Mouse (Mus musculus) CH12.LX (cell line): ENCODE data around the gene Agap1. TPM values are rescaled to one million over a fixed set of nuclear protein-coding genes. Genes with fewer than 3 reads are reported as not detected.

Experiments used
- DNase-seq: peaks from one replicate; pipeline ENCODE4 v3.0.0-alpha.2; 2013; ENCODE audit errors: extremely low read depth
- H3K27ac ChIP-seq: 2 replicates; pipeline ENCODE4 v1.5.1; 2012; ENCODE audit warnings: low read depth, mild to moderate bottlenecking, control low read depth, moderate library complexity; ENCODE audit not compliant: insufficient read depth
- H3K27me3 ChIP-seq: replicated peaks from 2 replicates; pipeline ENCODE3; 2012; ENCODE audit warnings: inconsistent platforms
- H3K36me3 ChIP-seq, 2 experiments: replicated peaks in 1 of 2; 2 replicates each; pipeline versions ENCODE3 to v1.6.1; 2012; ENCODE audit warnings: inconsistent platforms in 1 of 2, low read length in 1 of 2, mild to moderate bottlenecking in 1 of 2, mixed read lengths in 1 of 2, moderate library complexity in 1 of 2; ENCODE audit not compliant: control insufficient read depth in 1 of 2, insufficient read depth in 1 of 2
- H3K4me1 ChIP-seq, 2 experiments: 2 replicates each; pipeline ENCODE4 v1.6.1; 2012; ENCODE audit warnings: inconsistent platforms in 1 of 2, moderate library complexity in 1 of 2; ENCODE audit not compliant: insufficient read depth in 2 of 2, control insufficient read depth in 1 of 2
- H3K4me2 ChIP-seq: 2 replicates; pipeline ENCODE4 v1.6.1; 2012; ENCODE audit warnings: low read depth, mild to moderate bottlenecking, control low read depth; ENCODE audit not compliant: poor library complexity, insufficient read depth, severe bottlenecking
- H3K4me3 ChIP-seq, 3 experiments: fragments of 150-350 bp in 1 of 3; sonication (generic) in 1 of 3; replicated peaks in 1 of 3; 2 replicates each; pipeline versions ENCODE3 to v1.5.1; 2011 to 2012; ENCODE audit warnings: low read depth in 2 of 3, low read length in 2 of 3, mild to moderate bottlenecking in 2 of 3, moderate library complexity in 2 of 3, control low read depth in 1 of 3, improper control_type of control experiment in 1 of 3, inconsistent platforms in 1 of 3, mixed read lengths in 1 of 3; ENCODE audit not compliant: poor library complexity in 1 of 3
- H3K79me2 ChIP-seq: replicated peaks from 2 replicates; pipeline ENCODE4 v1.6.1; 2012; ENCODE audit warnings: mild to moderate bottlenecking, moderate library complexity; ENCODE audit not compliant: control insufficient read depth, poor library complexity, insufficient read depth, severe bottlenecking; ENCODE audit errors: extremely low read depth
- H3K9ac ChIP-seq: 2 replicates; pipeline ENCODE4 v1.6.1; 2012; ENCODE audit warnings: low read depth, mild to moderate bottlenecking, control low read depth, moderate library complexity; ENCODE audit not compliant: insufficient read depth
- H3K9me3 ChIP-seq: replicated peaks from 2 replicates; pipeline ENCODE3; 2012; ENCODE audit warnings: low read length, inconsistent platforms, mixed read lengths
- CHD1 ChIP-seq: IDR thresholded peaks from 2 replicates; pipeline ENCODE4 v1.6.1; 2012; ENCODE audit warnings: low read depth, low read length, improper control_type of control experiment, inconsistent platforms
- CTCF ChIP-seq, 2 experiments: IDR thresholded peaks in 1 of 2; conservative IDR thresholded peaks in 1 of 2; 2 replicates each; pipeline ENCODE4 v1.5.1; 2011 to 2012; ENCODE audit warnings: low read depth in 2 of 2, low read length in 2 of 2, improper control_type of control experiment in 1 of 2, inconsistent platforms in 1 of 2, mild to moderate bottlenecking in 1 of 2, moderate library complexity in 1 of 2
- GABPA ChIP-seq: IDR thresholded peaks from 2 replicates; pipeline ENCODE4 v1.6.1; 2012; ENCODE audit warnings: low read depth, low read length, improper control_type of control experiment, inconsistent platforms; ENCODE audit not compliant: insufficient replicate concordance
- HCFC1 ChIP-seq: IDR thresholded peaks from 2 replicates; pipeline ENCODE4 v1.6.1; 2012; ENCODE audit warnings: low read depth, mild to moderate bottlenecking, inconsistent platforms, low read length, improper control_type of control experiment
- JUND ChIP-seq: conservative IDR thresholded peaks from 2 replicates; pipeline ENCODE4 v1.6.1; 2011; ENCODE audit warnings: low read depth, low read length, improper control_type of control experiment
- KAT2A ChIP-seq: IDR thresholded peaks from 2 replicates; pipeline ENCODE4 v1.6.1; 2012; ENCODE audit warnings: low read length, improper control_type of control experiment, inconsistent platforms; ENCODE audit not compliant: insufficient replicate concordance
- MYC ChIP-seq: IDR thresholded peaks from 2 replicates; pipeline ENCODE4 v1.6.1; 2011; ENCODE audit warnings: low read depth, mild to moderate bottlenecking, improper control_type of control experiment, low read length
- NELFE ChIP-seq: IDR thresholded peaks from 2 replicates; pipeline ENCODE4 v1.6.1; 2011; ENCODE audit warnings: low read depth, low read length, improper control_type of control experiment
- NRF1 ChIP-seq: IDR thresholded peaks from 2 replicates; pipeline ENCODE4 v1.6.1; 2014; ENCODE audit warnings: low read depth, mild to moderate bottlenecking, inconsistent platforms, low read length, improper control_type of control experiment, moderate library complexity
- POLR2AphosphoS2 ChIP-seq: IDR thresholded peaks from 2 replicates; pipeline ENCODE4 v1.6.1; 2011; ENCODE audit warnings: low read depth, low read length, improper control_type of control experiment
- RCOR1 ChIP-seq: conservative IDR thresholded peaks from 2 replicates; pipeline ENCODE4 v1.6.1; 2012; ENCODE audit warnings: low read depth, mild to moderate bottlenecking, inconsistent platforms, low read length, improper control_type of control experiment
- SIN3A ChIP-seq: IDR thresholded peaks from 2 replicates; pipeline ENCODE4 v1.6.1; 2012; ENCODE audit warnings: low read length, improper control_type of control experiment, inconsistent platforms
- TBP ChIP-seq: conservative IDR thresholded peaks from 2 replicates; pipeline ENCODE4 v1.6.1; 2011; ENCODE audit warnings: low read depth, low read length, improper control_type of control experiment
- USF1 ChIP-seq: IDR thresholded peaks from 2 replicates; pipeline ENCODE4 v1.6.1; 2014; ENCODE audit warnings: low read depth, mild to moderate bottlenecking, inconsistent platforms, low read length, improper control_type of control experiment
- ZC3H11A ChIP-seq: IDR thresholded peaks from 2 replicates; pipeline ENCODE4 v1.6.1; 2012; ENCODE audit warnings: low read depth, mild to moderate bottlenecking, inconsistent platforms, low read length, improper control_type of control experiment
- ZMIZ1 ChIP-seq: IDR thresholded peaks from 2 replicates; pipeline ENCODE4 v1.6.1; 2012; ENCODE audit warnings: low read depth, mild to moderate bottlenecking, inconsistent platforms, low read length, improper control_type of control experiment
- dilution Hi-C: fragments of 300-500 bp; cut with MboI; formaldehyde crosslinking; loops from 2 replicates; pipeline ENCODE4 v1.14.3; 2020; ENCODE audit warnings: low sequenced_read_pairs; ENCODE audit not compliant: extremely low pct_unique_long_range_greater_than_20kb, extremely low pct_ligation_motif_present
- in situ Hi-C: fragments of 300-500 bp; cut with MboI; formaldehyde crosslinking; loops from 3 replicates; pipeline ENCODE4 v1.14.3; 2019; ENCODE audit warnings: low sequenced_read_pairs, low pct_ligation_motif_present, low pct_unique_long_range_greater_than_20kb, mixed read lengths
- polyA plus RNA-seq: library from polyadenylated mRNA; unstranded; fragments of >175 nt; gene quantifications from 2 replicates; pipeline ENCODE4 v1.2.1, GENCODE M21; 2012; ENCODE audit warnings: low read depth; ENCODE audit not compliant: insufficient read length
- total RNA-seq, 2 experiments: library from RNA; depleted of rRNA; stranded (reverse); fragments of 300-350 nt in 1 of 2; fragments of >200 nt in 1 of 2; gene quantifications; 2 replicates each; pipeline ENCODE4 v1.2.3; 2012 to 2014

Agap1 gene
- total and polyA plus RNA-seq, 3 experiments: not detected

DNA sequence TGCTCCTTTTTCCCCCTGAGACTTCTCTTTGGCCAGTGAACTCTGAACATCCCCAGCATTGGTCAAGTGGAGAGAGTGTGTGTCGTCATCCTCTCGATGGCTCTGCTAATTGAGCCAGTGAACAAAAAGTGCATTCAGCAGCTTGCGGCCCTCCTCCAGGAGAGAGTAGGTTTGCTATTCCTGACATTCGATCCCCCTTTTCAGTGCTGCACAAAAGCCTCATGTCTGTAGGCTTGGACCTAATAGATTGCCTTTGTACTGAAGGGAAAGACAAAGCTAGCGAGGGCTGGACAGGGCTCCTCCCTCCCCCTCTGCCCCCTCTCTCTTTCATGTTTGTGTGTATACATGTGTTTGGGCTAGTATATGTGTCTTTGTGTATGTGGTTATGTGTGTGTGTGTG, 63.2 kb downstream of the Agap1 start:
- in situ Hi-C loops: no loop called here

GRCm38 (mm10) chr1:89519914-89520643, 65.5 kb downstream of the Agap1 start:
- no peaks in the 10 kb centered on the region for H3K36me3 ChIP-seq
- H3K27ac ChIP-seq: no peak overlapping the region
- H3K79me2 ChIP-seq: no peaks in the 10 kb centered on the region
- no peak for TF ChIP-seq CHD1
- TF ChIP-seq KAT2A: no peak
- DNase-seq: no peak
- H3K4me2 ChIP-seq: no peak overlapping the region
- no peaks in the 10 kb centered on the region for H3K4me1 ChIP-seq
- no peak overlapping the region for H3K9ac ChIP-seq
- peaks cover 89% of the 10 kb centered on the region for H3K9me3 ChIP-seq
- no peaks in the 10 kb centered on the region for H3K27me3 ChIP-seq
- no peak overlapping the region for H3K4me3 ChIP-seq
- in situ Hi-C loops: no loop called here
- dilution Hi-C loops: no loop called here

More for the DNA sequence above, 63.2 kb downstream of the Agap1 start:
- Histone ChIP-seq H3K79me2 (no peaks in the 10 kb centered on the region), H3K27ac (no peak overlapping the region), H3K4me1 (no peaks in the 10 kb centered on the region), H3K4me3 (no peak overlapping the region), H3K27me3 (no peaks in the 10 kb centered on the region), H3K36me3 (no peaks in the 10 kb centered on the region), H3K9ac (no peak overlapping the region), H3K4me2 (no peak overlapping the region), H3K9me3 (peaks cover 93% of the 10 kb centered on the region)
- dilution Hi-C loops: no loop called here
- DNase-seq: no peak
- TF ChIP-seq CTCF (conservative IDR thresholded peaks at IDR 0.05 in 1 of 2, IDR thresholded peaks at IDR 0.05 in 1 of 2; ENCODE audit: low read depth in 2 of 2, low read length in 2 of 2): no peak
- no peak for TF ChIP-seq HCFC1
- TF ChIP-seq MYC: no peak
- no peak for TF ChIP-seq USF1
- no peak for TF ChIP-seq ZMIZ1
- TF ChIP-seq SIN3A: no peak
- no peak for TF ChIP-seq JUND
- no peak for TF ChIP-seq NRF1

GRCm38 (mm10) chr1:89521406-89521805, 66.8 kb downstream of the Agap1 start:
- Histone ChIP-seq H3K27me3 (no peaks in the 10 kb centered on the region), H3K4me3 (no peak overlapping the region), H3K4me1 (no peaks in the 10 kb centered on the region), H3K4me2 (no peak overlapping the region), H3K27ac (no peak overlapping the region), H3K36me3 (no peaks in the 10 kb centered on the region), H3K9me3 (peaks cover 90% of the 10 kb centered on the region), H3K79me2 (no peaks in the 10 kb centered on the region), H3K9ac (no peak overlapping the region)
- dilution Hi-C loops: no loop called here
- in situ Hi-C loops: no loop called here
- DNase-seq: no peak
- TF ChIP-seq TBP (no peak), RCOR1 (no peak), NELFE (no peak), HCFC1 (no peak), ZC3H11A (no peak), GABPA (no peak), MYC (no peak), USF1 (no peak), JUND (no peak), POLR2AphosphoS2 (no peak)
